Mouse (Mus musculus): Measurements from ENCODE around the gene Tnfrsf8. TPM values are rescaled to one million over a fixed set of nuclear protein-coding genes. Genes with fewer than 3 reads are reported as not detected.

Gene Tnfrsf8
- total RNA-seq, 1 experiment = 5.1 TPM

- TF ChIP-seq MAFK (IDR thresholded peaks at IDR 0.05; ENCODE audit: insufficient read depth, low read depth, low read length) (no peak), ZC3H11A (IDR thresholded peaks at IDR 0.05; ENCODE audit: borderline replicate concordance, low read depth, low read length) (no peak), CHD2 (IDR thresholded peaks at IDR 0.05; ENCODE audit: low read depth, low read length) (no peak), HCFC1 (IDR thresholded peaks at IDR 0.05; ENCODE audit: borderline replicate concordance, insufficient read depth, low read length) (no peak), ZNF384 (IDR thresholded peaks at IDR 0.05; ENCODE audit: low read depth, low read length) (no peak)
- H3K9ac ChIP-seq (ENCODE audit: insufficient read depth, low read depth, low read length, poor library complexity, severe bottlenecking) = no peak overlapping the region
- H3K27ac ChIP-seq (ENCODE audit: insufficient read depth, low read depth, low read length, poor library complexity, severe bottlenecking) = no peak overlapping the region
- in situ Hi-C loops (cut with MboI; ENCODE audit: low sequenced_read_pairs in 2 of 2, unreplicated experiment in 2 of 2) = loop anchor here in 1 of 2 experiments (25.0 kb wide), 1 partner anchor 268 kb away; no protein-coding TSS in a partner anchor
- H3K9me3 ChIP-seq (ENCODE audit: control insufficient read depth, insufficient read depth, low read depth, low read length) = no peaks in the 10 kb centered on the region
- H3K4me1 ChIP-seq (ENCODE audit: control insufficient read depth in 2 of 2, insufficient read depth in 2 of 2, low read length in 2 of 2, poor library complexity in 1 of 2) = no peaks in the 10 kb centered on the region; a peak in 2 of 4 replicates
- H3K36me3 ChIP-seq (ENCODE audit: control insufficient read depth, insufficient read depth, low read length, poor library complexity, severe bottlenecking) = peaks cover 7% of the 10 kb centered on the region; the same call in 1 of the 2 replicates
- no peak overlapping the region for H3K4me3 ChIP-seq (ENCODE audit: insufficient read depth in 1 of 2, low read depth in 1 of 2, low read length in 2 of 2, poor library complexity in 1 of 2, severe bottlenecking in 1 of 2)
- DNase-seq (ENCODE audit: low read depth, low spot score) = no peak
Measured at GRCm38 (mm10) chr4:145219240-145219985, 95.6 kb downstream of the Tnfrsf8 start.

- Histone ChIP-seq H3K4me1 (ENCODE audit: control insufficient read depth in 2 of 2, insufficient read depth in 2 of 2, low read length in 2 of 2, poor library complexity in 1 of 2) (peaks cover 2 to 7% of the 10 kb centered on the region in 2 experiments; a peak in 2 of 4 replicates), H3K36me3 (ENCODE audit: control insufficient read depth, insufficient read depth, low read length, poor library complexity, severe bottlenecking) (peaks cover 7% of the 10 kb centered on the region; the same call in 1 of the 2 replicates), H3K4me3 (ENCODE audit: insufficient read depth in 1 of 2, low read depth in 1 of 2, low read length in 2 of 2, poor library complexity in 1 of 2, severe bottlenecking in 1 of 2) (no peak overlapping the region), H3K9me3 (ENCODE audit: control insufficient read depth, insufficient read depth, low read depth, low read length) (no peaks in the 10 kb centered on the region), H3K9ac (ENCODE audit: insufficient read depth, low read depth, low read length, poor library complexity, severe bottlenecking) (no peak overlapping the region), H3K27ac (ENCODE audit: insufficient read depth, low read depth, low read length, poor library complexity, severe bottlenecking) (no peak overlapping the region)
- in situ Hi-C loops (cut with MboI; ENCODE audit: low sequenced_read_pairs in 2 of 2, unreplicated experiment in 2 of 2) = loop anchor here in 1 of 2 experiments (25.0 kb wide), 1 partner anchor 269 kb away; no protein-coding TSS in a partner anchor
- no peak for TF ChIP-seq CHD2 (IDR thresholded peaks at IDR 0.05; ENCODE audit: low read depth, low read length)
- no peak for TF ChIP-seq ZNF384 (IDR thresholded peaks at IDR 0.05; ENCODE audit: low read depth, low read length)
- TF ChIP-seq ZC3H11A (IDR thresholded peaks at IDR 0.05; ENCODE audit: borderline replicate concordance, low read depth, low read length) = no peak
- TF ChIP-seq HCFC1 (IDR thresholded peaks at IDR 0.05; ENCODE audit: borderline replicate concordance, insufficient read depth, low read length) = no peak
- TF ChIP-seq MAFK (IDR thresholded peaks at IDR 0.05; ENCODE audit: insufficient read depth, low read depth, low read length) = no peak
- DNase-seq (ENCODE audit: low read depth, low spot score) = no peak
Measured at GRCm38 (mm10) chr4:145217837-145218236, 97.1 kb downstream of the Tnfrsf8 start.

Other genes starting within 250 kb of the Tnfrsf8 start
- 15.3 and 23.3 TPM in 2 replicates for gene Vps13d, start 120.2 kb downstream of the Tnfrsf8 start, total RNA-seq (2012; rRNA removed)
- gene Tnfrsf1b, start 68.3 kb downstream of the Tnfrsf8 start, total RNA-seq (2012; rRNA removed) = 4.3 and 10.7 TPM in 2 replicates
- 105 and 149 TPM in 2 replicates for gene Zfp990, start 195.6 kb upstream of the Tnfrsf8 start, total RNA-seq (2012; rRNA removed)